Mouse (Mus musculus) frontal cortex, adult (tissue): ENCODE measurements at regions not wholly inside any gene's neighbourhood (a gene's known extent, or its start where the extent isn't known, plus 50 kb on each side); places are given as distances from the start of the nearest gene placed in this dataset.

Experiments used
- ATAC-seq: cut with Nextera tagmentation; 2 replicates; pipeline ENCODE4 v1.9.2; 2017; ENCODE audit warnings: mild to moderate bottlenecking, moderate library complexity, mixed read lengths; ENCODE audit not compliant: low TSS enrichment

DNA sequence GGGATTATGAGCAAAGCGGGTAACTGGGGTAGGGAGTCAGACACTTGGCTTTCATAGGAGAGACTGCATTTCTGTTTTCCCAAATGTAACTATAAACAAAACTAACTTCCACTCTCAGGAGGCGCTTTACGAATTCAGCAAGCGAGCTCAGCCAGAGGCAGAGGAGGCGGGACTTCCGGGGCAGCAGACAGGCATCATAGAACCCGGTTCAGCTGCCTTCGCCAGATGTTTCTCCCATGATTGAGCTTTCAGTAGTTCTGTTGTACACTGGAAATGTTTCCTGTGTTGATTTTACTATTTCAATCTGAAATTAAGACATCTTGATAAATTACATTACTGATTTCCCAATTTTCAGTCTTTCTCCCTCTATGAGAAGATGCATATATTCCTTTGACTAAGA is 92.9 kb downstream of the Zfp365 start:
- no peak for ATAC-seq

DNA sequence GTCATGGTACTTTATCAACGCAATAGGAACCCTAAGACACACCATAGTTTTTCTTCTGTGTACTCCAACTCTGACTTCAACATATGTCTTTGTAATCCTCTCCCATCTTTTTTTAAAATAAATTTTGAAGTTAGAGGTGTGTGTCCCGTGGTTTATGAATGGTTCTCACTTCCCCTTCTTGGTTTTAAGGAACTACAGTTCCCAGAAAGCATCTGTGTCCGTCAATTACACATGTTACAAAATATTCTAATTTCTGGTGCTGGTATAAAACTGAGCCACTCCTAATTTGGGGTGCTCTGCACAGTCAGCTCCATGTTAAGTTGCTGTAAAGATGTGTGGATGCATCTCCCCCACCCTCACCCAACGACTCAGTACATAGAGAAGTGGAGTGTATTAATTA is 98.6 kb downstream of the Zfp365 start:
- no peak for ATAC-seq

DNA sequence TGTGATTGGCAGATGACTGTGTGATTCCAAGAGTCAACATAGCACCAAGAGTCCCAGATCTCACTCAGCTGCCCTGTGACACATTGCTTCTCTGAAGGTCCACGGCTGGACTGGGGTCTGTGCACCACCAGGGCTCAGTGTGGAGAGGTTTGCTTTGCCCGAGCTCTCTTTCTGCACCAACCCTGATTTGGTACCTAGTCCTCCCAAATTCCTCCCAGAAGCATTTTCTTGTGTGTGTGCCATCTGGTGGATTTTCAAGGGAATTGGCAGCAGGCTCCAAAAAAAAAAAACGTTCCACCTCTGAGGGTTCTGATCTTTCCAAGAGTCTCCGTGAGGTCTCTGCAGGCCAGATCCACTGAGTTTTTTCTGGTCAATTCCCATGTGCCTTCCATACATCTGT is 107.3 kb downstream of the Zfp365 start:
- peak; percentile 95 for ATAC-seq

- ATAC-seq: no peak
These were observed 107.8 kb downstream of the Zfp365 start for GRCm38 (mm10) chr10:67804637-67805036.

DNA sequence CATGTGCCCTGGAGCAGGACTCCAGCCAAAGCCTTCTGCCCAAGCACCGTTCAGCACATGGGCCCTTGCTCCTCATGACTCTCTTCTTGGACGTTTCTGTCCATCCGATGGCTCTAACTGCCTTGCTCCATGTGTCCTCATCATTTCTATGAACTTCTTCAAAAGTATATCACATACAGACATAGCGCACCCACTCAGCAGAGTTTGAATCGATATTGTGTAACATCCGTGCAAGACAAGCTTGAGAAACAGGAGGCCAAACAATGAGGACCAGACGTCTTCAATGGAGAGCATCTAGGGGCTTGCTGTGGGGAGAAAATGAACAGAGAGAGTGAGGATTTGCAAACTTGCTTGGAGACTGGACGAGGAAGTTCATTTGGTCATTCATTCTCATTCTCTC is 110.3 kb downstream of the Zfp365 start:
- ATAC-seq: no peak

GRCm38 (mm10) chr10:67801619-67802018 is 110.8 kb downstream of the Zfp365 start:
- no peak for ATAC-seq

GRCm38 (mm10) chr10:67798991-67799390 is 113.5 kb downstream of the Zfp365 start:
- no peak for ATAC-seq

- no peak for ATAC-seq
These were observed 119.3 kb downstream of the Zfp365 start for GRCm38 (mm10) chr10:67793206-67793605.

DNA sequence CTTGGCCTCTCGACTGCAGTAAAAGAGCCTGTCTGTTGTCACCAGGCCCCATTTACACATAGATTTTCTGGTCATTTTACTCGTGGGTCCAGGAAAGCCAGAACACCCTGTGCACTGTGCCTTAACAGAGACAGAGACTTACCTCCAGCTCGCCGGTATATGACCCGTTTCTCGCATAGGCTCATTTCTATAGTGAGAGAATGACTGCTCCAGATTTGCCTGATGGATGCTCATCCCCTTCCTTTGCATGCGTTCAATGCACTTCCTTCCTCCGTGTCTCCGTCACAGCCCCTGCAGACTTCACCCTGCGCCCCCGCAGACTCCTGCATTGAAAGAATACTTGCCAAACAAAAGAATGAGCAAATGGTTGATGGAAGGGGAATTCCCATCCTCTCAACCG is 122.8 kb downstream of the Zfp365 start:
- no peak for ATAC-seq

GRCm38 (mm10) chr10:67788116-67788515 is 124.3 kb downstream of the Zfp365 start:
- no peak for ATAC-seq

GRCm38 (mm10) chr10:67785563-67785962 is 126.9 kb downstream of the Zfp365 start:
- ATAC-seq: no peak

GRCm38 (mm10) chr10:67778341-67778740 is 134.1 kb downstream of the Zfp365 start:
- ATAC-seq: no peak

DNA sequence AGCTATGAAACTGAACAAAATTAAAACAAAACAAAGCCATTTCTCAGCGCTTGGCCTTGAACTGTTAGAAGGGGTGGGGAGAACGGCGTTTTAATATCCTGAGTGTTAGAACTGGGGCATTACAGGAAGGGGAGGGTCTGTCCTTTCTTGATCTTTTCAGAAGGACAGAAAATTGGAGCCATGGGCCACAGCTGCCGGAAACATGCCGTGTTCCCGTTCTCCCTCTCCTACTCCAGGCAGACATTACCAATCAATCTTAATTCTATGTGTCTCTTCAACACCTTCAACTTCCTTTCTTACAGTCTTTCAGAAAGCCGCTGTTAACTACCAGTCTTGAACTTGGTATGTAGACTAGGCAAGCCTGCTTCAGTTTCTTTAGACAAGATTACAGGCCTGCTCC is 134.7 kb downstream of the Zfp365 start:
- no peak for ATAC-seq

- ATAC-seq: no peak
These were observed 135.6 kb downstream of the Zfp365 start for GRCm38 (mm10) chr10:67776851-67777250.

- no peak for ATAC-seq
These were observed 140.7 kb downstream of the Zfp365 start for GRCm38 (mm10) chr10:67771796-67772195.

DNA sequence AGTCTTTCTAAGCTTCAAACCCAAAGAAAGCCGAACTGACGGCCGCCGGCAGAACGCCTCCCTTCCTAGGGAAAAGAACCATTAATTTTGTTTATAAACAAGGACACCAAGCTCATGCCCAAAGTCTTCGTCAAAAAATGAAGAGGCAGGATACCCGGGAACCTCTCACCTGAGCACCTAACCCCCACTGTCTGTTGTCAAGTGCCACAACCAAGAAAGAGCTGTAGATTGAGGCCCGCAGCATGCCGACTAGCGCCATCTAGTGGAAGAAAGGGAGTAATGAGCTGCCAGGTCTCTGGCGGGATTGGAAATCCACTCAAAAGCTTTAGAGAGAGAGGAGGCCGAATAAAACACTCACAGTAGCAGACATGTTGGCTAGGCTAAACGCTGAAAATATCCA is 146.4 kb downstream of the Zfp365 start:
- peak; percentile 88 for ATAC-seq

DNA sequence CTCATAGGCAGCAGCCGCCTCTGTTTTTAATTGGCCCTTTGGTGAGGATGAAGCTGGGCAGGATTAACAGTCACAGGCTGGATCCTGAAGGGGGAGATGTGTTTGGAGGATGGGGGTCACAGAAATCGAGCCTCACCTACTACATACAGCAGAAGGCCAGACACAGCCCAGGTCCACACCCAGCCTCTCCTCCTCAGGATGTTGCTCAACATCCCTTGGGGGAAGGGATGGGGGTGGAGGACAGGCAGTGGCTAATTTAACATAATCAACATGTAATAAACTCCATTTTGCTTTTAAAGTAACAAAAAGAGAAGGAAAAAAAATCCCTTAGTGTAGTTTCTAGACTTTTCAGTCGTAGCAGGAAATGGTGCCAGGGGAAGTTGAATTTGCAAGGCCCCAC is 152.0 kb downstream of the Zfp365 start:
- ATAC-seq: no peak

- no peak for ATAC-seq
These were observed 164.3 kb downstream of the Zfp365 start for GRCm38 (mm10) chr10:67748121-67748520.

DNA sequence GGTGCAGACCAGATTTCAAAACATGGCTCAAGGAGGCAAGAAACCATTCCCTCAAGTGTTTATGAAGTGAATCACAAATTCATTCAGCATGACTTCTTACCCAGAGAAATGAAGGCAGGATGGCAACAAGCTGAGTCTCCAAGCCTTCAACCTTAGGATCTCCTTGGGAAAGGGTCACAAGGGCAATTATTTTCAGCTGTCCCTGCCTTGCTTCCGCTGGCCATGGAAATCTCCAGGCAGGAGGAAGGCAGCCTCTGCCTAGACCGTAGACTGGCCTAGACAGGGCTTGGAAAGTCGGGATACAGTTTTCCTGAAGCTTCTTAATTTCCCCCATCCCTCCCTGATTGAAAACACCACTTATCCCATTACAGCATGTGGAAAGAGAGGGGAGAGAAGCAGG is 165.0 kb downstream of the Zfp365 start:
- no peak for ATAC-seq

DNA sequence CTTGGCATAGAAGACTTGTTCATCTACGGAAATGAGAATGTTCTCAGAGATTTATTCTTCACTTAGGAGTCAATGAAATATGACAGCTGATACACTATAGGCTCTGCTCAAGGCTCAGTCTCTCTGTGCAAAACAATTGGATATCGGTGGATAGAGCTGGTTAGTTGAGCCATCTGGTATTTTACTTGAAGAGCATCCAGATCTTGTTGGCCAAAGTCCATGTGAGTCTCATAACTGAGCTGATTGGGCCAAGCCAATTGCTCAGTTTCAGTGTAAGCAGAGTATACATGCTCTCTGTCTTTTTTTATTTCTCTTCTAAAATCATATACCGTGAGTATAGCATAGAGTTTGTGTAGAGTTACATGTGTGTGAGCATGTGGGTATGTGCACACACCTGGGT is 166.3 kb downstream of the Zfp365 start:
- peak; percentile 23; the same call in 1 of the 2 replicates for ATAC-seq

DNA sequence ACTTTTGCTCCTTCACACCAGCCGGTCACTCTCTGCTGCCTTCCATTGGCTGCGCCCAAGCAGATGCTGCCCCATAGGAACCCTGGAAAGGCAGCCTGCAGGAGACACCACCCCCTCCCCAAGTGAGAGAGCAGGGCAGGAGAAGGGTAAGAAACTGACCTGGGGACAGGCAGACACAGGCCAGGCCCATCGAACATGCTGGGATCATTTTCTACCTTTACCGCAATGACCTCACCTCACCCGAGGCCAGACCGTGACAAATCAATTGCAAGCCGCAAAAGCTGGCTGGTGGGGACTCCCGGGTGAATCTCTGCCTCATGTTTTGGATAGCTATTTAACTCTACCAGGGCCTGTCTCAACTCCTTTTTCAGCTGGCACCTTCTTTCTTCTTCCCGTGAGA is 168.9 kb downstream of the Zfp365 start:
- ATAC-seq: no peak

DNA sequence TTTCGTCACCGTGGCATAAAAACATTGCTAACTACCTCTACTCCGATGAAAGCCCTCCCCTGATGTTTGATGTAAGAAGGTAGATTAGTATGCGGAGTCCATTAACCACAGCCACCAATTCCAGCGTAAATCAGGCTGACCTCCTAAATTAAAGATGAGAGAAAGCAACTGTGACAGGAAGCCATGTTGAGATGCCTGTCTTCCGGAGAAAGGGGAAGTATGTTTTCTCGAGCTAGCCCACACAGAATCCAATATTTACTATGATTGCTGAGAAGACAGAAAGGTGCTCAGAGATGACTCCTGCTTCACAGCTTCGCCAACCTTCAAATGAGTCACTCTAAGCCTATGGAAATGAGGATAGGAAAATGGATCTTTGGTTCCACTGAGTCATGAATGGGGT is 169.6 kb downstream of the Zfp365 start:
- no peak for ATAC-seq

DNA sequence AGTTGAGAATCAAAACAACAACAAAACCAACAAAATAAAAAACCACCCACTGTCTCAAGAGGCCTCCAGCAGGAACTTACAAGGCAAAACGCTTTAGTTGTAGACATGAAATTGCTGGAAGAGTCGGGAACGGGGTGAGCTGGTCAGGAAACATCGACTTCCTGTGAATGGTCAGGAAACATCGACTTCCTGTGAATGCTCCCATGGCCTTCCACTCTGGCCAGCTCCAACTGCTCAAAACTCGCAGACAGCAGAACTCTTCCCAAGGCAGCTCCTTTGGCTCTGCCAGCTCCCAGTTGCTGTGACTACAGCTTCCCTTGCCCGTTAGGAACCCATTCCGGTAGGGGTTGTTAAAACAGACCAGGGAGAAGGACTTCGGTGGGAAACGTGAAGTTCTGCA is 170.2 kb downstream of the Zfp365 start:
- ATAC-seq: no peak

- no peak for ATAC-seq
These were observed 173.3 kb downstream of the Zfp365 start for GRCm38 (mm10) chr10:67739199-67739598.

DNA sequence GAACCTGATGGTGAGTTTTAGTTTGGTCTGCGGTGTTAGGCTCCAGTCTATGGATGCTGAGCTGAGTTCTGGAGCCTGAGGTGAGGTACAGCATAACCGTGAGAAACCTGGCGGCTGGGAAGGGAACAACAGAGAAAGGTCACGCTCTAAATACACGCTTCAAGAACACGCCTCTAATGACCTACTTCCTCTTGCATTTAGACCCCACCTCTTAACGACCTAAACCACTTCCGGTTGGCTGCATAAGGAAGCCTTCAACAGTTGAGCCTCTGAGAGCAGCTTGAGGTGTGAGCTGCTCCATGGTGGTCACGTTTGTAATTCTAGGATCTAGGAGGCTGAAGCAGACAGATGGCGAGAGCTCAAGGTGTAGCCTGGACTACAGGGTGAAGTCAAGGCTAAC is 175.8 kb downstream of the Zfp365 start:
- ATAC-seq: no peak
